Mouse (Mus musculus) heart, adult 2 months (tissue): Measurements from ENCODE around the gene Hivep2.

Experiments used
- CTCF ChIP-seq: fragments of 200-600 bp; IDR thresholded peaks from 2 replicates; pipeline ENCODE4 v1.8.1; 2022; ENCODE audit warnings: antibody characterized with exemption, mild to moderate bottlenecking, moderate library complexity
- EP300 ChIP-seq: fragments of 200-500 bp; IDR thresholded peaks from 2 replicates; pipeline ENCODE4 v1.6.1; 2011; ENCODE audit warnings: low read depth, low read length, control low read depth; ENCODE audit not compliant: insufficient read depth
- POLR2A ChIP-seq: fragments of 200-500 bp; IDR thresholded peaks from 2 replicates; pipeline ENCODE4 v1.6.1; 2011; ENCODE audit warnings: mild to moderate bottlenecking, low read depth, low read length, control low read depth; ENCODE audit not compliant: insufficient read depth

GRCm38 (mm10) chr10:13962965-13963364, 2.9 kb upstream of the Hivep2 start:
- TF ChIP-seq POLR2A (no peak), CTCF (no peak), EP300 (no peak)
